Mouse (Mus musculus) intestine, embryonic 14.5 days (tissue): ENCODE results near the gene Morn3. TPM values are rescaled to one million over a fixed set of nuclear protein-coding genes. Genes with fewer than 3 reads are reported as not detected.
A peak's percentile ranks its signal among the peaks of the same experiment; 100 is the strongest.

Experiments
- ATAC-seq: fragments of 200-750 bp; cut with Nextera tagmentation; replicated peaks from 2 replicates; pipeline ENCODE4 v1.8.0; 2017; ENCODE audit warnings: low read depth, moderate number of reproducible peaks, moderate TSS enrichment, moderate library complexity; ENCODE audit not compliant: low FRiP score, low TSS enrichment
- DNase-seq: peaks from one replicate; pipeline ENCODE4 v3.0.0-alpha.2; 2018; ENCODE audit warnings: low spot score
- H3K27ac ChIP-seq: fragments of 300-500 bp; sonication (generic); 2 replicates; pipeline ENCODE4 v1.5.1; 2014; ENCODE audit warnings: low read depth, mild to moderate bottlenecking, control low read depth
- H3K27me3 ChIP-seq: fragments of 300-500 bp; sonication (generic); replicated peaks from 2 replicates; pipeline ENCODE4 v1.6.1; 2014; ENCODE audit warnings: low read length, control low read depth; ENCODE audit not compliant: control insufficient read depth, insufficient read depth
- H3K36me3 ChIP-seq: fragments of 300-500 bp; sonication (generic); 2 replicates; pipeline ENCODE4 v1.6.1; 2014; ENCODE audit warnings: low read length, control low read depth; ENCODE audit not compliant: control insufficient read depth, insufficient read depth
- H3K4me1 ChIP-seq: fragments of 300-500 bp; sonication (generic); replicated peaks from 2 replicates; pipeline ENCODE4 v1.6.1; 2014; ENCODE audit warnings: low read length, control low read depth, mixed read lengths; ENCODE audit not compliant: control insufficient read depth, insufficient read depth
- H3K4me2 ChIP-seq: fragments of 300-500 bp; sonication (generic); 2 replicates; pipeline ENCODE4 v1.6.1; 2014; ENCODE audit warnings: low read length
- H3K4me3 ChIP-seq: fragments of 300-500 bp; sonication (generic); 2 replicates; pipeline ENCODE4 v1.5.1; 2014; ENCODE audit warnings: low read depth, low read length, control low read depth, mixed read lengths
- H3K9ac ChIP-seq: fragments of 300-500 bp; sonication (generic); 2 replicates; pipeline ENCODE4 v1.6.1; 2014; ENCODE audit warnings: mild to moderate bottlenecking, low read length
- H3K9me3 ChIP-seq: fragments of 300-500 bp; sonication (generic); 2 replicates; pipeline ENCODE4 v1.6.1; 2016; ENCODE audit warnings: low read length, control low read depth; ENCODE audit not compliant: control insufficient read depth
- WGBS: fragments of 180-500 bp; shearing (Covaris S2); extraction: QIAGEN DNeasy Blood & Tissue Kit; methylation state at CpG from one replicate; pipeline ENCODE4 v1.1.7; 2014; 5-methylcytosine and 5-hydroxymethylcytosine counted together
- polyA plus RNA-seq: library from polyadenylated mRNA; unstranded; fragments of >200 nt; fragmentation: Nextera tagmentation; extraction: Ambion mirVana; gene quantifications from 2 replicates; pipeline ENCODE4 v1.2.1, GENCODE M21; 2014

Gene Morn3
- polyA plus RNA-seq, 1 experiment from 2014 or later = 1.5 TPM

DNA sequence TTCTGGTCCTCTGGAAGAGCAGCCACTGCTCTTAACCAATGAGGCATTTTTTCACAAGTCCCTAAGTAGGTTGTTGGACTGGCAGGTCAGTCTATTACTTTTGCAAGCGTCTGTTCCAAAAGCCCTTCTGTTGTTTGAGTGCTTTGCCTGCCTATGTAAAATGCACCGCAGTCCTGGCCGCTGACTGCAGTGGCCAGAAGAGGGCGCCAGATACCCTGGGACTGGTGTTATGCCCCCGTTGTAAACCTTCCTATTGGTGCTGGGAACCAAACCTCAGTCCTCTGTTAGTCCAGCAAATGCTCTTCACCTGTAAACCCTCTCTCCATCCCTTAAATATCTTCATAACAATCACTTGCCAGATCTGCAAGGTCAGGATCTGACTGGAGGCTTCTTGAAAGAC is 4.9 kb upstream of the Morn3 start:
- Histone ChIP-seq H3K27me3 (no peaks in the 10 kb centered on the region), H3K4me1 (peaks cover 8% of the 10 kb centered on the region)
- 86% methylated on average over 5 of the region's 5 CpGs for WGBS

DNA sequence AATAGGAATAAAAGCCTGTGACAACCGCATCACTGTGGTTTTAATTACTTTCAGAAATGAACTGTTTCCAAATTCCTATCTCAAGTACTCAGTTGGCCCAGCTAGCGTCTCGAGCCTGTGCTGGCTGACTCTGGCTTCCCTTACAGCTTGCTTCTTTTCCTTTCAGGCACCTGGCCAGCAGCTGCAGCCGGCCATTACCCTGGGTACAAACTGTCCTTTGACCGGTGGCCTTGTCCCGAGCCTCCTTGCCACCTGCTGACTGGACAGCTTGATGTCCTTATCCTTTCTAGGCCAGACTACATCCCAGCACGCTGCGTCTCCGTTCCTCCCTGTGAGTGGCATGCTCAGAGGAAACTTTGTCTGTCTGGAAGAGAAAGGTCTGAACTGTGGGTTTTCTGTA is 4.1 kb upstream of the Morn3 start:
- H3K4me1 ChIP-seq = peaks cover 8% of the 10 kb centered on the region
- H3K4me3 ChIP-seq = no peak overlapping the region
- H3K9me3 ChIP-seq = no peaks in the 10 kb centered on the region
- no peak overlapping the region for H3K9ac ChIP-seq
- H3K27ac ChIP-seq = no peak overlapping the region
- WGBS = 91% methylated on average over 9 of the region's 9 CpGs
- DNase-seq (no peak), ATAC-seq (no peak)
- no peaks in the 10 kb centered on the region for H3K36me3 ChIP-seq
- no peak overlapping the region for H3K4me2 ChIP-seq
- H3K27me3 ChIP-seq = no peaks in the 10 kb centered on the region

More for the DNA sequence above, 4.9 kb upstream of the Morn3 start:
- ATAC-seq (no peak), DNase-seq (no peak)
- H3K4me3 ChIP-seq = no peak overlapping the region
- H3K9me3 ChIP-seq = no peaks in the 10 kb centered on the region
- H3K9ac ChIP-seq = no peak overlapping the region
- H3K27ac ChIP-seq = no peak overlapping the region
- no peaks in the 10 kb centered on the region for H3K36me3 ChIP-seq
- no peak overlapping the region for H3K4me2 ChIP-seq

DNA sequence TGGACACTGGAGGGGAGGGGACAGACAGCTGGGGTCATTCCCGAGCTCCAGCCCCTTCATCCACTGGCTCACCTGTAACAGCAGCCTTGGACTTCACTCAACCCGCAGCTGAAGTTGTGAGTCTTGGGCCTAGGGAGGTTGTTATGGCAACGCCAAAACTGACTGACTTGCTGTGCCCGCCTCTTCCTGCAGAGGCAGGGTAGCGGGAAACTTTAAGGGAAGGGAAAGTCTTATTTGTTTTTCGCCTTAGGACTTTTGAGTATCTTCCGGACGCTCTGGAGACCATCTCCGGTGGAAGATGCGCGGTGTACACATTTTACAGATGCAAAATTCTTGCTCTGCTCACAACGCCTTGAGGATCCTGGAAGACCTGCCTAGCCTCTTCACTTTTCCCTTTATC is 2.5 kb upstream of the Morn3 start:
- ATAC-seq = no peak
- 3% methylated on average over 12 of the region's 12 CpGs for WGBS

DNA sequence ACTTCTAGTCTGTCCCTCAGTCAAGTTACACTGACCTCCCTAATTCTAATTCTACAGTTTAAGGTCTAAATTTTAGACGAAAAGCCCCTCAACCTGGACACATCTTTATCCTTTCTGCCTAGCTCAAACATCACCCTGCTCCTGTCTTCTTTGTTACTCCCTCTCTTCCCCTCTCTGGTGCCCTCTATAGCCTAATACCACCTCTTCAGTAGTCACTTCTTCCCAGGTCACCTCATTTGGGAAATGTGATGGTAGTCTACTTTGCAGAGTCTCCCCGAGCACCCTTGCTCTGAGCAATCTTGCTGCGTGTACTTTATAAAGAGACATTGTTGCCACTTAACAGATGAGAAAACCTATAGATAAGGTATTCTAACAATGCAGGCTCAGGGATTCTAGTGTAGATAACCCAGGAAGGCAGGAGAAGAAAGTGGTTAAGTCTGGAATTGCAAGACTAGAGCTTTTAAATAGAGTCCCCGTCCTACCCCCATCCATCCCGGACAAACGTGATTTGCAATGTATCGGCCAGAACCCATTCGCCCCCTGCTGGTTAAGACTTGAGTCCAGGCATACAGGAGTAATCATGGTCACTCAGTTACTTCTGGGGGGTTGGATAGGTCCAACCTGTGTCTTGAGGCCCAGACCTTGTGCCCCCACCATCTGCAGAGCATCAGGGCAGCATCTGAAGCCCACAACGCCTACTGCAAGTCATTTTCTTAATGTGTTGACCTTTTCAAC is 1.1 kb downstream of the Morn3 start:
- Histone ChIP-seq H3K9me3 (no peaks in the 10 kb centered on the region), H3K9ac (no peak overlapping the region), H3K27ac (no peak overlapping the region), H3K27me3 (no peaks in the 10 kb centered on the region), H3K4me2 (no peak overlapping the region), H3K4me3 (no peak overlapping the region), H3K36me3 (no peaks in the 10 kb centered on the region), H3K4me1 (peaks cover 8% of the 10 kb centered on the region)
- DNase-seq = peak; percentile 74
- WGBS = 28% methylated on average over 9 of the region's 9 CpGs
- ATAC-seq = peak; percentile 52; the same call in 1 of the 2 replicates

More for the DNA sequence above, 2.5 kb upstream of the Morn3 start:
- H3K4me3 ChIP-seq = peak overlapping the region; percentile 16
- no peaks in the 10 kb centered on the region for H3K27me3 ChIP-seq
- H3K9ac ChIP-seq = peak overlapping the region; percentile 29; the same call in 1 of the 2 replicates
- no peak for DNase-seq
- no peaks in the 10 kb centered on the region for H3K9me3 ChIP-seq
- peak overlapping the region; percentile 51 for H3K4me2 ChIP-seq
- H3K36me3 ChIP-seq = no peaks in the 10 kb centered on the region
- H3K4me1 ChIP-seq = peaks cover 8% of the 10 kb centered on the region
- H3K27ac ChIP-seq = no peak overlapping the region; the same call in 1 of the 2 replicates

DNA sequence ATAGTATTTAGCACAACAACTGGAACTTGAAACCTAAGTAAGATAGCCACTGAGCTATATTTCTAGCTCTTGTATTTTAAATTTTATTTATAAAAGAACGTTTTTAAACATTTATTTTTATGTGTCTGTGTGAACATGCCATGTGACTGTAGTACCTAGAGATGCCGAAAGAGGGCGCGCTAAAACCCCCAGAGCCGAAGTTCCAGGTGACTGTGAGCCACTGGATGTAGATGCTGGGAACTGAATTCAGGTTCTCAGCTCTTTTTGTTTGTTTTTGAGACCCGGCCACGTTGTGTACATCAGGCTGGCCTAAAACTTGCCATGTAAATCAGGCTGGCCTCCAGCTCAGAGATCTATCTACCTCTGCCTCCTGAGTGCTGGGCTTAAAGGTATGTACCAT is 3.0 kb downstream of the Morn3 start:
- H3K4me3 ChIP-seq = no peak overlapping the region
- no peaks in the 10 kb centered on the region for H3K27me3 ChIP-seq
- no peak overlapping the region for H3K4me2 ChIP-seq
- no peak overlapping the region for H3K9ac ChIP-seq
- DNase-seq (no peak), ATAC-seq (no peak)
- H3K27ac ChIP-seq = no peak overlapping the region
- 23% methylated on average over 7 of the region's 7 CpGs for WGBS
- peaks cover 4% of the 10 kb centered on the region; the same call in 1 of the 2 replicates for H3K4me1 ChIP-seq
- H3K36me3 ChIP-seq = no peaks in the 10 kb centered on the region
- H3K9me3 ChIP-seq = no peaks in the 10 kb centered on the region

DNA sequence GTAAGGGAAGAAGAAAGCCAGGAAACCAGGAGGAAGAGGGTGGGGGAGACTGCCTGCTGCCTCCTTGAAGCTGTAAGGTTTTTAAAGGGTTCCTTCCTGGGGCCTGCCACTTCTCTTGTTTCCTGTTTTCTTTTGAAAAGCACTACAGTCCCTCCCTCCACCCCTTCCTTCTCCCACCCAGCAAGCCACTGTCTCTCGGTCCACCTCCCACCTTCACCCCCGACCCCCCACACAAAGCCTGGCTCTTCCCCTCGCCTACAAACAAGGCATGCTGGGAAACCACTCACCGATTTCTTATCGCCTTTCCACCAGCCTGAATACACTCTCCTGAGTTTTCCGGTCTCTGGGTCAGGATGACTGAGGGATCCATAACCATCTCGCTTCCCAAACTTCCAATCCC is 6.0 kb downstream of the Morn3 start:
- H3K4me1 ChIP-seq = peaks cover 4% of the 10 kb centered on the region; the same call in 1 of the 2 replicates
- no peak overlapping the region for H3K9ac ChIP-seq
- no peak for DNase-seq
- 59% methylated on average over 7 of the region's 7 CpGs for WGBS
- H3K4me3 ChIP-seq = no peak overlapping the region
- no peaks in the 10 kb centered on the region for H3K9me3 ChIP-seq
- H3K36me3 ChIP-seq = no peaks in the 10 kb centered on the region
- ATAC-seq = no peak
- H3K4me2 ChIP-seq = no peak overlapping the region
- H3K27ac ChIP-seq = no peak overlapping the region
- H3K27me3 ChIP-seq = no peaks in the 10 kb centered on the region

DNA sequence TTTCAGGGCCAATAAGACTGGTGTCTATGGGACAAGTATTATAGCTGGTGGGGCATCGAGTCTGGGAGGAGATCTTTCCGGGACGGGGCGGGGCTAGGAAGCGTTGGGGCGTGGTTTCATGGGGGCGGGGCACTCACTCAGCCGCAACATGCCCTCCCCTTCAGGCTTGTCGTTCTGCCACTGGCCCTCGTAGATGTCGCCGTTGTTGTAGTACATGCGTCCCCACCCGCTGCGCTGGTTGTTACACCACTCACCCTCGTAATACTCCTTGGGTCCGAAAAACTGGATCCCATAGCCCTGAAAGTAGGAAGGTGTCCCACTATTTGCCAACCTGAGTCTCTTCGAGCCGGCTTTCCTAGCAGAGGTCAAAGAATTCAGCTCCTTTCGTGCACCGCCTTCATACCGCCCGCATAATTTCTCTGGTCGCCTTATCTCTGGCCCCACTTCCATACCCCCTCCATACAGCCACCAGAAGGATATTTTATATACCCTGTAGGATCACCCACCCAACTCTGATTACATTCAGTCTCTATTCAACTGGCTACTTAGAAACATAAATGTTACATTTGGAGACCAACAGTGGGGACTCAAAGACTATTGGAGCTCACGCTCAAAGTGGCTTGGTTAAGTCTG is 7.6 kb downstream of the Morn3 start:
- H3K9ac ChIP-seq = no peak overlapping the region
- 5% methylated on average over 25 of the region's 25 CpGs for WGBS
- DNase-seq = peak; percentile 83

DNA sequence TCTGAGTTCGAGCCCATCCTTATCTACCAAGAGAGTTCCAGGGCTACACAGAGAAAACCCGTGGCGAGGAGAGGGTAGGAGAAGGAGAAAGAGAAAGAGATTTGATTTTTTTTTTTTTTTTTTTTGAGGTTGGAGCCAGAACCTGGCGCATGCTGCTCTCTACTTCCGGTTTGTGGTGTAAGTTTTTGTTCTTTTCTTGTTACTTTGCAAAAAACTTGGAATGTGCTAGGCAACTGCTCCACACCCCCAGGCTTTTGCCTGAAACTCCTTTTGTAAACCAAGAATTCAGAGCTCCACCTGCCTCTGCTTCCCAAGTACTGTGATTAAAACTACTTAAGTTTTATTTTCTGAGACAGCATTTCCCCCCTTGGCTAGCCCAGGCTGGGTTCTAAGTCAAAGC is 8.7 kb downstream of the Morn3 start:
- Histone ChIP-seq H3K9ac (no peak overlapping the region), H3K9me3 (no peaks in the 10 kb centered on the region), H3K4me1 (peaks cover 4% of the 10 kb centered on the region; the same call in 1 of the 2 replicates), H3K36me3 (no peaks in the 10 kb centered on the region), H3K4me2 (no peak overlapping the region), H3K27ac (no peak overlapping the region), H3K27me3 (no peaks in the 10 kb centered on the region), H3K4me3 (no peak overlapping the region)
- no peak for ATAC-seq
- WGBS = 88% methylated on average over 5 of the region's 5 CpGs
- DNase-seq = no peak

More for the DNA sequence above, 7.6 kb downstream of the Morn3 start:
- H3K4me3 ChIP-seq = peak overlapping the region; percentile 27
- H3K4me1 ChIP-seq = peaks cover 4% of the 10 kb centered on the region; the same call in 1 of the 2 replicates
- peak; percentile 55 for ATAC-seq
- no peak overlapping the region for H3K27ac ChIP-seq
- H3K4me2 ChIP-seq = peak overlapping the region; percentile 56
- no peaks in the 10 kb centered on the region for H3K9me3 ChIP-seq
- H3K36me3 ChIP-seq = no peaks in the 10 kb centered on the region
- H3K27me3 ChIP-seq = no peaks in the 10 kb centered on the region
